Mouse (Mus musculus): ENCODE results near the gene Rgl1.

Gene Rgl1

GRCm38 (mm10) chr1:152587431-152587830 lies 178.7 kb downstream of the Rgl1 start:
- no peak for DNase-seq (ENCODE audit: low read depth, low spot score)

DNA sequence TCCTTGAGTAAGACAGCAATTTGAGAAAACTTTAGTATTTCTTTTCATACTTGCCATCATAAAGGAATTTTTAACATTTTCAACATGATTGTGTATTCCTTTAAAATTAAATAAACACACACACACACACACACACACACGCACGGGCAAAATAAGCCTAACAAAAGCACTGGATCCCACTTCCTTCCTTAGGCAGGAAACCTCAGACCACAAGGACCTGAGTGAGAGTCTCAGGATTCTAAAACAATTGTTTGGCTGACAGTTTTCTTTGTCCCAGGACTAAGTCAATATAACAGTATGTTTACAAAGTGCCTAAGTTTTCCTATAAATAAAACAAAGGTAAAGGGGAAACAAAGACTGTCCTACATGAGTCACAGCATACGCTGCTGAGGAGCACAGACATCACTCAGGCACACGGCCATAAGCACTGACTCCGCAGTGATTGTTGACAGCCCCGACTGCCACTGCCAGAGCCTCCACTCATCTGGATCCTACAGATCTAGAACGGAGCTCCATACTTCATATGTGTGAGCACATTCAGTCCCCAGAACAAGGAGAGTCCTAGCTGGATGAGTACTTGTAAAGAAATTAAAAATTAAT lies 180.7 kb downstream of the Rgl1 start:
- DNase-seq (ENCODE audit: low read depth, low spot score): no peak

DNA sequence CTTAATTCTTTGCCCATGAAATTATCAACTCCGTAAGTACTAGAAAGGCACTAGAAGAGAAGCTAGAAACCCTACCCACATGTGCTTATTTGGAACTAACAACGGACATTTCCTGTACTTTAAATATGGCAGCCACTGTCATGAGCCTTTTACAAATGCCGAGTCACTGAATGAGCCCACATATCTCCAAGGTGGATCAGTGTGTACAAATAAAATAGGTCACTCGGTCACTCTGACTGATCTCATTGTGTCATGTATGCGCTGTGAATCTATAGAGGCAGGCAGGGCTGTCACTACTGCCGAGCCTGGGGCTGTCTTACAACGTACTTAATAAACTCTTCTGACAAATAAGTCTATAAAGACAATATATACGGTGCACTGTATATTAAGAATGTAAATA lies 181.2 kb downstream of the Rgl1 start:
- DNase-seq (ENCODE audit: low read depth, low spot score): no peak

- DNase-seq (ENCODE audit: low read depth, low spot score): no peak
These were observed 184.8 kb downstream of the Rgl1 start for GRCm38 (mm10) chr1:152581127-152581905.

DNA sequence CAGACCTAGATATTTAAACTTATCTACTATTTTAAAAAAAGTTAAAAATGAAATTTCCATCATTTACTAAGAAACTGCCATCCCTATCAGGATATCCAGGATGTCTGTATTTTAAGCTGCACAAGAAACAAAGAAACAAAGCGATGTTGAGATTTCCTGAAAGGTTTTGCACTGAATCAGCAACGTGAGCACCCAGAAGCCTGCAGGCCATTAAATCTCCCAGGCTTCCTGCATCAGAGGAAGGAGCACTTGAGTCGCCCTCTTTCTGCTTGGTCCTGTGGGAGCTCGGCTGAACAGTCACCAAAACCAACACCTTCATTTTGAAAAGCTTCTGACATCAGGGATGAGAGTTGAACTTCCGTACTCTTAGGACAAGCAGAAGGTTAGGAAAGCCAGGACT lies 187.2 kb downstream of the Rgl1 start:
- no peak for DNase-seq (ENCODE audit: low read depth, low spot score)

DNA sequence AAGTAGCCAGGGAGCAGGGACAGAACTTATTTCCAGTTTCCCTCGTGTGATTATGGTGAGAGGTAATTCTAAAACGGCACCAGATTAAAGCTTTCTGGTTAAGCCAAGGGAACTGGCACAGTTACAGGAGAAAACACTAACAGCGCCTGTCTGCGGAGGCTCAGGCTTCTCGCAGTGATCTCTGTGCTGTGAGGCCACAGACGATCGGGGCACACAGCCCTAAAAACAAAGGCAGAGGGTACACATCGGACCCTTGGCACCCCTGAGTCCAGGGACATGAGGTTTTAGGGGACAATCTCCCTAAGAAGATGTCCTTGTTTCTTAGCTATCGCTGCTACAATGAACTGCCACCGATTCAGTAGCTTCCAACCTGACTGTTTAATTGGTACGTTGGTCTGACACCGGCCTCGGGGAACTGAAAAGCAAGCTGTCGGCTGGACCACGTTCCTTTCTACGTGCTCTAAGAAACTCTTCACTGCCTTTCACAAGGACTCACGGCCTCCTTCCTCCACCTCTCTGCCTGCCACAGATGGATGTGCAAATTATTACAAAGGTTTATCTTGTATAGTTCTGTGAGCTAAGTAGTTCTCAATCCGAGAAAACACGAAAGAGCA lies 187.9 kb downstream of the Rgl1 start:
- no peak for DNase-seq (ENCODE audit: low read depth, low spot score)

DNA sequence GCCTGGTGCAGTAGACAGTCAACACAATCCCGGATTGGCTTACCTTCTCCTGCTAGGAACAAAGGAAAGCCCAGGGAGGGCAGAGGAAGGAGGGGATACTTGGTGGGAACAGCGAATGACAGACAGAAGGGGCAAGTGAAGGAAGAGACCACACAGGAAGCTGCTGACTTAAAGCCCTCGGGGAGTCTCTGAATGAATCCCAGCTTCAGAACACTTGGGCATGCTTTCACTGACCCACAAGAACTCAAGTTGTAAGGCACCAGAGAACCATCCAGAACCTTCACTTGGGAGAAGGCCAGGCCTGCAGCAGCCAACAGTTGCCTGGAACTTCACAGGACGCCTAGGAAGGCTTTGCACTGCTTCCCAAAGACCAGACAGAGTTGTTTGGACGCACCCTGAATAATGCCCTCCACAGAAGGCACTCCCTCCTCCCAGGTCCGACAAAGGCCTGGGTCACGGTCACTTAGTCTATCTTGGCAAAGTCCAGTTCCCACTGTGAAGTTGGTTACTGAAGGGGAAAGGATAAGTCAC lies 189.5 kb downstream of the Rgl1 start:
- DNase-seq (ENCODE audit: low read depth, low spot score): no peak

DNA sequence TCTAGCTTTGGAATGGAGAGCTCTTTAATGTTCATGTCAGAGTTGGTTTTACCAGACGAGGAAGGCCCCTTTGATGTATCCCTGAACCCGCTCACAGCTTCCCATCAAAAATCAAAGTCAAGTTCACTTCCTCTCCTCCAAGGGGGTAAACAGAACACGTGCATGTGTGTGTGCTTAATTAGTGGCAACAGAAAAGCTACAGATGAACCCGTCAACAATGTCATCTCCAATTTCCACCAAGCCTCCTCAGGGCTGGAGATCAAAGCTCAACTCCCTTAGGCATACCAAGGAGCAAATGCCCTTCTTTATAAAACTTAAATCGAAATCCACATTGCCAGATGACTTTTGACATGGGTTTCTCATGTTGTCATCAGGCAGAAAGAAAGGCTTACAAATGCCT lies 191.1 kb downstream of the Rgl1 start:
- DNase-seq (ENCODE audit: low read depth, low spot score): no peak

- no peak for DNase-seq (ENCODE audit: low read depth, low spot score)
These were observed 192.6 kb downstream of the Rgl1 start for GRCm38 (mm10) chr1:152573470-152574059.

DNA sequence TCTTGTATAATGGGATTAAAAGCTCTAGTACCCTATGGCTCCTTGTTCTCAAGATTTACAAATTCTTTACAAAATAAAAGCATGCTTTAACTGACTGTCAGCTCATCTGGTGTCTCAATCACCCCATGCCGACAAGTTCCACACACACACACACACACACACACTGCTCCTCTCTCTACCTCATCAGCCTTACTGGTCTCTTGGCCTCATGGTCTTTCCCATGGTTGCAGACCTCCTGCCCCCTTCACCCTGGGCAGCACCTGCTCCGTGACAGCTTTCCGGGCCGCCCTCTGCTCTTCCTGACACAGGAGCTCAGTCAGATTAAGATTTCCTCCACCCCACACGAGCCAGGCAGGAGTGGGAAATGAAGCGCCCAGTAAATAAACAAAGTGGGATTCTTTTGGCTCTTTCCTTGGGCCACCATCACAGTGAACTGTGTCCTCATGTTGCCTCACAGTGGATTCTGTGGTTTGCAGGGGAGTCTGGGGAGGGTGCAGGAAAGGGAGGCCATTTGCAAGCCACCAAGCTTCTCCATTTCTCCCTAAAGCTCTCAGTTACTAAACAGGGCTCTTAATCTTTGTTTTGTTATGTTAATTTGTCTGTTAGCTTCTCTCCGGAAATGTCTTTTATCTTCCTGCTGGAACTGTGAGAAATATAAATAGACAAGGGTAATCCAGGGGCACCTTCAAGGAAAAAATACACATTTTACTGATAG lies 193.2 kb downstream of the Rgl1 start:
- DNase-seq (ENCODE audit: low read depth, low spot score): no peak

DNA sequence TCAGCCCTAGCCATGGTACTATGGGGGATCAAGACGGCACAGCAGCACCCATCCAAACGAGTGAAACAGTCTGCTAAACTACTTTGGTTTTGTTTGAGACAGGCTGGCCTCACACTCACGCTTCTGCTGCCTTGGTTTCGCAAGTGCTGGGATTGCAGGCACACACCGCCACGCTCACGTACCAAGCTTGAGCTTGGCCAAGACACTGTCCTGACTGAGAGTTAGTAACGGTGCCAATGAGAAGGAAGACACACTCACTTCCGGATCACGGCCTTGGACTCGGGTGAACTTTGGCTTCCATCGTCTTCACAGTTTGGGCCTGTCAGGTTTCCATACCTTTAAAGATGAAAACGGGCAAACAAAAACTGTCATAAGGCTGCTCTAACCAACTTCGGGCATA lies 194.8 kb downstream of the Rgl1 start:
- no peak for DNase-seq (ENCODE audit: low read depth, low spot score)

DNA sequence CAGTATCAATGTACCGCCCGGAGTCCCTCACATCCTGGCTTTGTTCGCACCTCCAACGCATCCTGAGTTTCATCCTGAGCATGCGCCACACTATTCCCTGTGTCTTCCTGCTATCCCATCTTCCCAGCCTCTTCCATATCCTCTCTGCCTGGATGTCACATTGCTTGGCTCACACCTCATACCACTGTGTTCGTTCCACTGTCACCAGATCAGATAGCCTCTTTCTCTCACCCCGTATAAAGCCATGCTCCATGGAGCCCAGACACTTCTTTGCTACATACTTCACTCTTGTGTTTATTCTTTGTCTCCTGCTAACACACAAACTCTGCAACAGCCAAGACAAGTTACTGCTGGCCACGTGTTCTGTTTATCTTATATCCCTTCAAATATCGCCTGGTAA lies 195.5 kb downstream of the Rgl1 start:
- no peak for DNase-seq (ENCODE audit: low read depth, low spot score)

DNA sequence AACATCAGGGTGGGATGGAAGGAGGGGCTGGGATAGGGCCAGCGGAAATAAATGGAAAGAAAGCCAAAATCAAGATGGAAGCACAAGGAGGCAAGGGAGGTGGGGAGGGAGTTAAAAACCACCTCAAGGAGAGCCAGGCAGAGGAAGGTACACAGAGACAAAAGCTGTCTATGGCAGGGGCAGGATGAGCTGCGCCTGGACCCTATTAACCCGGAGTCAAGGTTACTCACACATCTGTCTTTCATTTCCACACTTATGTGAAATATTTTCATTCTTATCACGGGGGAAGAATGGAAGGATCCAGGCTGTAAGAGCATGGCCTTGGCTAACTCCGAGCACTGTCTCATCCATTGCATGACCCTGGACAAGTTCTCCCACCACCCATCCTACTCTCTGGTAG lies 202.9 kb downstream of the Rgl1 start:
- no peak for DNase-seq (ENCODE audit: low read depth, low spot score)

DNA sequence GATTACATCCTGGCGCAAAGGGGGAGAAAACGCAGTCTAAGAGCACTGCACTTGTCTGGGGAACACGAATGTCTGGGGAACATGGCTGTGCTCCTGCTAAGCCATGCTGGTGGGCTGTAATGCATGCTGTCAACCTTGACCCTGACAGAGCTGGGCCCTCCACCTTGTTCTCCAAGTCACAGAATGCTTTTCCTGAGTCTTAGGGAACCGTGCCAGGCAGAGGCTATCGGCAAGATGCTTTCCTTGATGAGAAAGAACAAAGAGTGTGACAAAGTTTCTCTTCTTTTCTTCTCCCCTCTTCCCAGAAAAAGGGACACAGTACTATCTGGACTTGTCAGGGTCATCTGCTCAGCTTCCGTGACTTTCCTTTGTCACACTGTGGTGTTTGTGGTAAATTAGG lies 203.3 kb downstream of the Rgl1 start:
- no peak for DNase-seq (ENCODE audit: low read depth, low spot score)

GRCm38 (mm10) chr1:152560477-152560876 lies 205.7 kb downstream of the Rgl1 start:
- no peak for DNase-seq (ENCODE audit: low read depth, low spot score)

DNA sequence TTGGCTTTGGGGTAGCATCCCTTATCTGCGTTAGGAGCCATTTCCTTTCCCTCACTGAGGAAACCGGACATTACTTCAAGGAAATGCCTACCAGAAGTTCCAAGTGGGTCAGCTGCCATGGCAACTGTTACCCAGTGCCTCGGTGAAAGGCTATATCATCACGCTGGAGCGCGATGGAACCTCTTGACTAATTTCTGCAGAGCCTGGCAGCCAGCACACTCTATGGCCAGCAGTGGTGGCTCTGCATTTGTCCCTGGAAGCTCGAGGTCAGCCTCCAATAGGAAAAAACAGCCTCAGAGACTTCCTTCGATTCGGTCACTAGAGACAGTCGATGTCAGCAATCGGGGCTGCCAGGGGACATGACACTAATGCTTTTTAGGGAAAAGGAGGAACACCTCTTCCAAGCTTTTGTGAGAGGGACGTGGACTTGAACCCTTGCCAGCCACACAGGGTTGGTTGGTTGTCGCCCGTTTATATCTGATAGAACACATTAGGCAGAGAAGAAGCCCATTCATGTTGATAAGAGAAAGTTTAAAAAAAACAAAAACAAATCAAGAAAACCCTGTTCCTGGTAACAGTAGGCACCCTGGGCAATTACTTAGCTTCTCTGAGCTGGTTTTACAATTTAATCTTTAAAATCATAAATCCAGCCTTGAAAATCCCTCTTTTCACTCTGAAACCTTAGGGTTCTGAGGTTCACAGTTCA lies 209.4 kb downstream of the Rgl1 start:
- DNase-seq (ENCODE audit: low read depth, low spot score): no peak

DNA sequence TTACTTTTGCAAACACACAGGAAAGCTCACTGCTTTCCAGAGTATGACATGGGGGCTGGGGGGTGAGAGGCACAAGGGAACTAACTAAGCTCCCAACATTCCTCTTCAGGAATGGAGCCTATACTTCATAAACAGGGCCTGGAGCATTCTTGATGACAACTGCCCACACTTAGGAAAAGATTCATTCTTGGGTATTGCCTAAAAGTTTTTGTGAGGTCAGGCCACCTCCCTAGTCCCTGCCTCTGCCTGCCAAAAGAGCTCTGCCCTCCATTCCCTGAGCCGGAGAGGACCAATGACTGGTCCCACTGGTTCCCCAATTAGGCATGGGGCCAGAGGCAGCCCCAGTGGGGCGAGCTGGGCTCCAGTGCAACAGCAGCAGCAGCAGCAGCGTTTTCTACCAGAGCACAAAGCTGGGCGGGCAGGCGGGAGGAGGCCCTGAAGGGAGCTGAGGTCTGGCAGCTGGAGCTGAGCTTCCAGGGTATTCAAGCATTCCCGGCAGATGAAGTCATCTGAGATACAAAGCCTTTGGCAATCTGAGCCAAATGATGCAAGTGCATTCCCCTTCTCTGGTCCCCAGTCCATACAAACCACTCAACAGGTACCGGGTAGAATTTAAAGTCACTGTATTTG lies 210.1 kb downstream of the Rgl1 start:
- DNase-seq (ENCODE audit: low read depth, low spot score): no peak

DNA sequence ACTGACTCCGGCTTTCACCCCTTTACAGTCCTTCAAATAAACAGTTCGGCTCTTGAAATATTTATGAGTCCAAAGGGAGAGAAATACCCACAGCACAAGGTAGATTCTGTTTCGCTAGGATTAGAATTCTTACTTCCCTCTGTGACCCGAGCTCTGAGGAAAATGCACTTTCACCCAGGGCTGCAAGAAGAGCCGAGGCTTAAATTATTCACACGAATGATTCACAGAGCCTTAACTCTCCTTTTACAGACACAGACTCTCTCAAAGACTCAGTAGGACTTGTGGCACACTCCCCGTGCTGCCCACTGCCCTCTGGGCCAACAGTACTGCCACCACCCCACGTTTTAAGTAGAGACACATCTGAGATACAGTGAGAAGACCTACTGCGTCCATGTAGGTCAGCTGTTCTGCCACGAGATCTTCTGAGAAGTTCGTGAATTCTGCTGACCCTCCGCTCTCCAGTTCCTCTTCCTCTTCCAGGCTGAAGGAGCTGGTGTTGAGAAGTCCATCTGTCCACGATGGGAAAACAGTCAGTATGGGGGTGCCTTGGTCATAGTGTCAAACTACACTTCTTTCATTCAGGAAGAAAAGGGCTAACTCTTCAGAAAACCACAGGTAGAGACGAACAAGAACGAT lies 212.1 kb downstream of the Rgl1 start:
- no peak for DNase-seq (ENCODE audit: low read depth, low spot score)

GRCm38 (mm10) chr1:152550973-152551372 lies 215.2 kb downstream of the Rgl1 start:
- no peak for DNase-seq (ENCODE audit: low read depth, low spot score)

- DNase-seq (ENCODE audit: low read depth, low spot score): no peak
These were observed 215.6 kb downstream of the Rgl1 start for GRCm38 (mm10) chr1:152550544-152550943.
